Mouse (Mus musculus): ENCODE results near the gene Gm28043. TPM values are rescaled to one million over a fixed set of nuclear protein-coding genes. Genes with fewer than 3 reads are reported as not detected.

Gm28043 gene
- total RNA-seq, 2 experiments from 2014 or later: 0.96 to 1.8 TPM

Small RNA genes lying within 50 kb of the gene (microRNA-seq; reads per million reads assigned to microRNA genes)
- gene Mir7667: 0 reads per million in 2 experiments

Other genes starting within 250 kb of the Gm28043 start
- gene Pim1, start 124.1 kb upstream of the Gm28043 start, total RNA-seq (2021): 10 to 100 TPM; 15.0 to 23.3 TPM
- gene Gm17657, start 65.2 kb upstream of the Gm28043 start, total RNA-seq (2021): not detected
- 1 to 10 TPM; 9.3 to 9.8 TPM for gene Tbc1d22b, start 65.1 kb upstream of the Gm28043 start, total RNA-seq (2021)
- not detected for gene Tmem217, start 62.5 kb upstream of the Gm28043 start, total RNA-seq (2021)
- 10 to 100 TPM; 27.2 to 29.1 TPM for gene Rnf8, start 86 bp upstream of the Gm28043 start, total RNA-seq (2021)
- gene Cmtr1, start 45.7 kb downstream of the Gm28043 start, total RNA-seq (2021): 10 to 100 TPM; 46.1 to 51.9 TPM
- gene Ccdc167, start 102.2 kb downstream of the Gm28043 start, total RNA-seq (2021): 1 to 10 TPM; 6.2 to 9.3 TPM